Mouse (Mus musculus): ENCODE measurements around the gene Fsip1. TPM values are rescaled to one million over a fixed set of nuclear protein-coding genes. Genes with fewer than 3 reads are reported as not detected.

The Fsip1 gene
- polyA plus RNA-seq, 1 experiment from 2014 or later, result 2.4 TPM

DNA sequence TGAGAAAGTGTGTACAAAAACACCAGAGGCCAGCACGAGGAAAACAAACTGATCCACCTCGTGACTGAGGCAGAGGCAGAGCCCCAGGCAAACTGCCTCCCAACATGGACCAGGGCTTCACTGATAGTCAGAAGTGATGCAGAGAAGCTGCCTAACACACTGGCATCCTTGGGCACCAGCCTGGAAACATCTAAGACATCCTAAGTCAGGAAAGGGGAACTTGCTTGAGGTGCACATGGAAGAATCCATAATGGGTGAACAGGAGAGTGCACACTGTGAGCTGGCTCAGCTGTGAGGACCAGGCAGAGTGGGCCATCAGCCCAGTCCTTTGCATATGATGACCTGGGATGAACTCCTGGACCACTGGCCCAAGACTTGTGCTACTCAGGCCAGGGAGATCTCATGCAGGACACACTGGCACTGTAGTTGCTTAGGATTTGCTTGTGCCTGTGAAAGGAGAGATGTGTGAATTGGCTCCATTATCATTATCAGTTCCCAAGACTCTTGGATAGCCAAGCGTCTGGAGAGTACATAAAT, 139.9 kb downstream of the Fsip1 start:
- H3K27me3 ChIP-seq (ENCODE audit: poor library complexity, severe bottlenecking), result peaks cover 11% of the 10 kb centered on the region
- peaks cover 5% of the 10 kb centered on the region; the same call in 1 of the 2 replicates for H3K9me3 ChIP-seq
- H3K4me3 ChIP-seq, result no peak overlapping the region
- no peak overlapping the region for H3K27ac ChIP-seq
- WGBS, result 83% methylated on average over 3 of the region's 3 CpGs
- H3K4me1 ChIP-seq, result peaks cover 44% of the 10 kb centered on the region
- DNase-seq (ENCODE audit: extremely low spot score, low spot score), result no peak
- peaks cover 77% of the 10 kb centered on the region for H3K36me3 ChIP-seq (replicated peaks)

DNA sequence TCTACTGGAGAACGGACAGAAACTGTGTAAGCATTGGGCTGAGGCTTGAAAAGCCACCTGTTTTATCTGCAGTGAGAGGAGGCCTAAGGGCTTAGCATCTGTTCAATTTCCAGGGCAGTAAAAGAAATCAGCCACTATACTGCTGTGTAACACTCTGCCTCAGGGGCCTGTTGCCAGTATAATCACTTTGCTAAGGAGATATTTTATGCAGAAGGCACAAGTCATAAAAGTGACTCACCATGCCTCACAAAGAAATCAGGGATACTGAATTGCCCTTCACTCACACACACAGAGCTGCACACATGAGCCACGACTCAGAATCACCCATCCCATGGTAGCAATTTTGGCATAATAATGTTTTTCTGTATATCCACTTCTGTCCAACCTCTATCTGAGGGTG, 140.6 kb downstream of the Fsip1 start:
- peaks cover 50% of the 10 kb centered on the region for H3K4me1 ChIP-seq
- H3K27me3 ChIP-seq (ENCODE audit: poor library complexity, severe bottlenecking), result peaks cover 11% of the 10 kb centered on the region
- 81% methylated on average over 2 of the region's 2 CpGs for WGBS

DNA sequence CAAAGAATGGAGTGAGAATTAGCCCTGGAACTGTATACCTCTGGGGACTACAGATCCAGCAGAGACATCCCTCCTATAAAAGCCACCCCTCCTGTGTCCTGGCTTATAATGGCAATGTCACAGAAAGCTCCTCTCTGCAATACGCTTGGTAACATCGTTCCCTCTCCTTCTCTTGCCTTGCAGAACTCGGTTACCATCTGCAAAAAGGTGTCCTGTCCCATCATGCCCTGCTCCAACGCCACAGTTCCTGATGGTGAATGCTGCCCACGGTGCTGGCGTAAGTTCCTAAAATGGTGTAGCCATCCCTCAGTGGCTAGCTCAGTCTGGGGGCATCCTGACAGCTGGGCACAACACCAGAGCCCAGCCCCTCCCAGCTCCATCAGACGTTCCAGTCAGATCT, 141.1 kb downstream of the Fsip1 start:
- WGBS, result 89% methylated on average over 7 of the region's 7 CpGs
- no peak overlapping the region for H3K27ac ChIP-seq
- DNase-seq (ENCODE audit: extremely low spot score, low spot score), result no peak
- H3K36me3 ChIP-seq (replicated peaks), result peaks cover 65% of the 10 kb centered on the region
- H3K27me3 ChIP-seq (ENCODE audit: poor library complexity, severe bottlenecking), result peaks cover 11% of the 10 kb centered on the region
- H3K9me3 ChIP-seq, result peaks cover 5% of the 10 kb centered on the region; the same call in 1 of the 2 replicates
- peaks cover 54% of the 10 kb centered on the region for H3K4me1 ChIP-seq
- H3K4me3 ChIP-seq, result no peak overlapping the region

More for the DNA sequence above, 140.6 kb downstream of the Fsip1 start:
- H3K36me3 ChIP-seq (replicated peaks), result peaks cover 70% of the 10 kb centered on the region
- H3K9me3 ChIP-seq, result peaks cover 5% of the 10 kb centered on the region; the same call in 1 of the 2 replicates
- H3K27ac ChIP-seq, result no peak overlapping the region
- no peak for DNase-seq (ENCODE audit: extremely low spot score, low spot score)
- H3K4me3 ChIP-seq, result no peak overlapping the region

DNA sequence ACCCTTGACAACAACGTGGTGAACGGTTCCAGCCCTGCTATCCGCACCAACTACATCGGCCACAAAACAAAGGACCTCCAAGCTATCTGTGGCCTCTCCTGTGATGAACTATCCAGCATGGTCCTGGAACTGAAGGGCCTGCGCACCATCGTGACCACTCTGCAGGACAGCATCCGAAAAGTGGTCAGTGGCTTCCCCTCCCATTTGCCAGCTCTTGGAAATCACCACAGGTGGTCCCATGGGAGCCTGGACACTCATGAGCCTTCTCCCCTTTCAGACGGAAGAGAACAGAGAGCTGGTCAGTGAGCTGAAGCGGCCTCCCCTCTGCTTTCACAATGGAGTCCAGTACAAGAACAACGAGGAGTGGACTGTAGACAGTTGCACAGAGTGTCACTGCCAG, 142.1 kb downstream of the Fsip1 start:
- peaks cover 63% of the 10 kb centered on the region for H3K4me1 ChIP-seq
- peaks cover 55% of the 10 kb centered on the region for H3K36me3 ChIP-seq (replicated peaks)
- H3K27me3 ChIP-seq (ENCODE audit: poor library complexity, severe bottlenecking), result peaks cover 20% of the 10 kb centered on the region
- 0 out of 2 replicates have a peak, but pooled peaks cover under 1% of the 10 kb centered on the region for H3K9me3 ChIP-seq
- no peak for DNase-seq (ENCODE audit: extremely low spot score, low spot score)
- peak overlapping the region; percentile 16; the same call in 1 of the 2 replicates for H3K27ac ChIP-seq
- peak overlapping the region; percentile 69 for H3K4me3 ChIP-seq
- WGBS, result 69% methylated on average over 10 of the region's 10 CpGs

DNA sequence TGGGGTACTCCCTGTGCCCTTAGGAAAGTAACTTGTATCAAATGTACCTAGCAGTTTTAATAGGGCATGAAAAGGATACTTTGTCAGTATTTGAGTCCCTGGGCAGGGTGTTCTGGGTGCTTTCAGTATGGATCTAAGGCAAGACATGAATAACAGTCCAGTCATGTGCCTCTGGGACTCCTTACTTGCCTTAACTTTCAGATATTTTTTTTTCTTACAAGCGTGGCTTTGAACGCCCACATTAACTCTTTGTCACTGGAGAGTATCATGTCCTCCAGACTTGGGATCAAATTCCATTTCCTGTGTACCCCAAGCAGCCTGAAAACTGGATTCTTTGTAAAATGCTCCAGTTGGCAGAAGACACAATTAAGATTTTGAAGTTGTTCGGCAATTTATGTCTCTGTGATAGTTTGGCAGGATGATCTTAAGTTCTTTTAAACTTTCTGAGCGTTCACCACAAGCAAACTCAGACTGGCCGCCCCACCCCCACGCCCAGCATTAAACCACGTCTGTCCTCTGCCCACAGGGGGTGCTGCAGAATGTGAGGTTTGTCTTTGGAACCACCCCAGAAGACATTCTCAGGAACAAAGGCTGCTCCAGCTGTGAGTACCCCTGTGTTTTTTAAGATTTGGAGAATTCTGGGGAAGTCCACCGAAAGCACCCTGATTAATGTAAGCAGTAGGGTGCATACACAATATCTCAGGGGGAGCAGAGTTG, 142.8 kb downstream of the Fsip1 start:
- Histone ChIP-seq H3K9me3 (no peaks in the 10 kb centered on the region), H3K4me3 (peak overlapping the region; percentile 69), H3K4me1 (peaks cover 64% of the 10 kb centered on the region), H3K27me3 (ENCODE audit: poor library complexity, severe bottlenecking) (peaks cover 26% of the 10 kb centered on the region), H3K36me3 (replicated peaks) (peaks cover 48% of the 10 kb centered on the region), H3K27ac (peak overlapping the region; percentile 16)
- 40% methylated on average over 8 of the region's 8 CpGs for WGBS
- DNase-seq (ENCODE audit: extremely low spot score, low spot score), result no peak

DNA sequence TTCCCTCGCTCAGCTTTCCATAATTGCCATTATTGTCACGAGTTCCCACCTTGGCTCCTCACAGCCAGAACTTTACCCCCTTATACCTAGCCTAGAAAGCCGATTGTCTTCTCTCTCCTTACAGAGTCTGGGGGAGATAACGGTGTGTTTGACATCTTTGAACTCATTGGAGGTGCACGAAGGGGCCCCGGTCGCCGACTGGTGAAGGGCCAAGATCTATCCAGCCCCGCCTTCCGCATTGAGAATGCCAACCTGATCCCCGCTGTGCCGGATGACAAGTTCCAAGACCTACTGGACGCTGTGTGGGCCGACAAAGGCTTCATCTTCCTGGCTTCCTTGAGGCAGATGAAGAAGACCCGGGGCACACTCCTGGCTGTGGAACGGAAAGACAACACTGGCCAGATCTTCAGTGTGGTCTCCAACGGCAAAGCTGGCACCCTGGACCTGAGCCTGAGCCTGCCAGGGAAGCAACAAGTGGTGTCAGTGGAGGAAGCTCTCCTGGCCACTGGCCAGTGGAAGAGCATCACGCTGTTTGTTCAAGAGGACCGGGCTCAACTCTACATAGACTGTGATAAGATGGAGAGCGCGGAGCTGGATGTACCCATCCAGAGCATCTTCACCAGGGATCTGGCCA, 143.8 kb downstream of the Fsip1 start:
- no peak for DNase-seq (ENCODE audit: extremely low spot score, low spot score)
- no peaks in the 10 kb centered on the region for H3K9me3 ChIP-seq
- 60% methylated on average over 21 of the region's 21 CpGs for WGBS
- peak overlapping the region; percentile 69 for H3K4me3 ChIP-seq
- peaks cover 38% of the 10 kb centered on the region for H3K36me3 ChIP-seq (replicated peaks)
- peaks cover 64% of the 10 kb centered on the region for H3K4me1 ChIP-seq
- H3K27ac ChIP-seq, result peak overlapping the region; percentile 84
- peaks cover 26% of the 10 kb centered on the region for H3K27me3 ChIP-seq (ENCODE audit: poor library complexity, severe bottlenecking)

DNA sequence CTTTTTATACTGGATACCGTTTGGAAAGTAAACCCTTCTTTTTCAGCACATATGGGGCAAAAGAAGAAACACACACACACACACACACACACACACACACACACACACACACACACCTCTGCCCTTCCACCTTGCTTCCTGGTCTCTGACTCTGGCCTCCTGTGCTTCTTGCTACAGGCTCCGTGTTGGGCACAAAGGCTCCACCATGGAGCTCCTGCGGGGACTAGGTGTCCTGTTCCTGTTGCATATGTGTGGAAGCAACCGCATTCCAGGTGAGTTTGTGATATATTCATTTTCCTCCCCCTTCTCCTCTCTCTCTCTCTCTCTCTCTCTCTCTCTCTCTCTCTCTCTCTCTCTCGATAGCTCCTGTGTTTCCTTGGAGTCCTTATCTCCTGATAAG, 144.3 kb downstream of the Fsip1 start:
- 18% methylated on average over 5 of the region's 5 CpGs for WGBS
- Histone ChIP-seq H3K4me1 (peaks cover 64% of the 10 kb centered on the region), H3K36me3 (replicated peaks) (peaks cover 33% of the 10 kb centered on the region), H3K9me3 (no peaks in the 10 kb centered on the region), H3K27ac (peak overlapping the region; percentile 84), H3K4me3 (peak overlapping the region; percentile 69), H3K27me3 (ENCODE audit: poor library complexity, severe bottlenecking) (peaks cover 26% of the 10 kb centered on the region)
- peak; percentile 23 for DNase-seq (ENCODE audit: extremely low spot score, low spot score)

DNA sequence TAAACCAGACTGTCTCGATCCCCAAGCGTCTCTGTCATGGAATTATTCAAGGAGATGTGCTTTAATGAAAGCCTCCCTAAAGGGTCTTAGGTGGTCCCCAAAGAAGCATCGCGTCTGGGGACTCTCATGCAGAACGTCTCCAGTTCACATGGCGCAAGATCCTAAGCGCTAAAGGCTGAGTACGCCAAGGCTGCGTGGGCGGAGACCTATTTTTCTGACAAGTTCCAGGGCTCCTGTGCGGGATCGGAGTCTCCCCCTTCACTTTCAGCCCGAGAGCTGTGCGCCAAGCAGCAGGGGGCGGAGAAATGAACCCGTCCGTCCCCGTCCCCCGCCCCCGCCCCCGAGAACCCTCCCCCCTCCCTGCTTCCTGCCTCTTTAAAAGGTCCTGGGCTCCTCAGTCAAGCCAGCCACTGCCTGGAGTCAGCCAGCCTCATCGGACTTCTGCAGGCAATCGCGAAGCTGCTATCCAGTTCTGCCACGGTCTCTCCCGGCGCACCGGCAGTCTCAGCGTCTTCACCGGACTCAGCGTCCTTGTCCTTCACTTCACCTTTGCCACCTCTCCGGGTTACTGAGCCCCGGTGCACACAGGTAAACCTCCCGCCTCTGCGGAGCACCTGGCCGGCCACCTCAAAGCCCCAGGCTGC, 145.2 kb downstream of the Fsip1 start, which contains the start of gene Thbs1:
Thbs1 (plus strand) TSS at position 389 of the 644 bp plus-strand sequence.
- Histone ChIP-seq H3K4me1 (peaks cover 60% of the 10 kb centered on the region), H3K4me3 (peak within 1 kb of the TSS; percentile 69), H3K27ac (peak within 1 kb of the TSS; percentile 84), H3K27me3 (ENCODE audit: poor library complexity, severe bottlenecking) (peaks cover 26% of the 10 kb centered on the region), H3K9me3 (no peaks in the 10 kb centered on the region), H3K36me3 (replicated peaks) (peaks cover 25% of the 10 kb centered on the region)
- DNase-seq (ENCODE audit: extremely low spot score, low spot score), result peak; percentile 75
- WGBS, result under 1% methylated on average over 36 of the region's 36 CpGs

DNA sequence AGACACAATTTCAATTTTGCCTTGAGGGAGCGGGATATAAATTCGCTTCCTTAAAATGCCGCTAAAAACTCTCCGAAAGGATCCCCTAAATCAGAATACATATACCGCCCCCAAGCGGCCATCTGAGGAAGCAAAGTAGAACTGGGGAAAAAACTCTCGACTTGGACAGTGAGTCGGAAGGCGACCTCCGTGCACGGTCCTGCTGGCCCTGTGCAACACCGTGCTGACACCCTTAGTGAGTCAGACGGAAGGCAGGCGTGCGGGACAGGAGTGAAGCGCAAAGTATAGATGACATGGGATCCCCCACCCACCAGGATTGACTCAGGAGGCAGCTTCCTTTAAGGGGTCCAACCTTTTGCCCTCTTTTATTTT, 145.7 kb downstream of the Fsip1 start:
- WGBS, result under 1% methylated on average over 16 of the region's 16 CpGs
- Histone ChIP-seq H3K36me3 (replicated peaks) (peaks cover 20% of the 10 kb centered on the region), H3K27me3 (ENCODE audit: poor library complexity, severe bottlenecking) (peaks cover 26% of the 10 kb centered on the region), H3K9me3 (no peaks in the 10 kb centered on the region), H3K27ac (peak overlapping the region; percentile 84), H3K4me3 (peak overlapping the region; percentile 69), H3K4me1 (peaks cover 59% of the 10 kb centered on the region)
- DNase-seq (ENCODE audit: extremely low spot score, low spot score), result peak; percentile 91

DNA sequence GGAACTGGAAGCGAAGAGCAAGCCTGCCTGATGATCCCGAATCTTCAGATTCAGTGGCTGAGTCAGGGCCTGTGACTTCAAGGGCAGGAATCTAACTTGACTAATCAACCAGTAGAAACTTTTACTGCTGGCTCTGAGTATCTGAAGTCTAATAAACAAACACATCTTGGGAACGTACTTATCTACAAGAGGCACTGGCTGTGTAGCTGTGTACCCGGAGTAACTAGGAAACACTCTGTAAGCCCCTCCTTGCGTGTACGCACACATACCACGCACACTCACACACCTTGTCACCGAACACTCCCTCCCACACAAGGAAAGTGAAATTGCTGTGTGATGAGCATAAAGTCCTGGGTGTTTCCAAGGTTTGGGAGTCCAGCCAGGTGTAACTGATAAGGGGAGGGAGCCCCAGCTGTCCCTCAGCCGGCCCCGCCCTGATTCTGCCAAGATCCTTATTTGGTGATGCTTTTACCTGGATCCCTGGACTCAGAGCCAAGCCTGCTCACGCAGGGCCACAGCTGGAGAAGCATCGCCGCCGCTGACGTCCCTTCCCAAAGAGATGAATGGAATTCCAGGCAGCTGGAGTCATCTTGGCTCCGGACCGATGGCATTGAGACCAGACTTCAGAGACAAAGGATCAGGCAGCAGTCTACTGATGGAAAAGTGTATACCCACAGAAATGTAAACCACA, 146.4 kb downstream of the Fsip1 start:
- Histone ChIP-seq H3K4me3 (peak overlapping the region; percentile 69), H3K9me3 (no peaks in the 10 kb centered on the region), H3K27ac (peak overlapping the region; percentile 84), H3K4me1 (peaks cover 54% of the 10 kb centered on the region), H3K27me3 (ENCODE audit: poor library complexity, severe bottlenecking) (peaks cover 26% of the 10 kb centered on the region), H3K36me3 (replicated peaks) (peaks cover 12% of the 10 kb centered on the region)
- 35% methylated on average over 17 of the region's 17 CpGs for WGBS
- DNase-seq (ENCODE audit: extremely low spot score, low spot score), result peak; percentile 60

DNA sequence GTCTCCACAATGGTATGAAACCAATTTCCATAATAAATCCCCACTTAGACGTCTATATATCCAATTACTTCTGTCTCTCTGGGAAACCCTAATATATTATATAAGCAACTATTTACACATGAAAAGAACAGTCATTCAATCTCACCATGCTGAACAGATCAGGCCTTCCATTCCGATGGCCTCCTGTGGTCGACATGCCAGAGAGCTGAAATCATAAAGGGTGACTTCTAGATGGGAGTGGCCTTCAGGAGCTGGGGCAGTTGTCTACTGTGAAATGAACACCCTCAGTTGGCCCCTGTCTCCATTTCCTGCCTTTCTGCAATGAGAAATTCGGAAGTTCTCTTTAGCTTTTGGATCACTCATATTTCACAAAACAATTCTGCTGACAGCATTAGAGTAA, 154.6 kb downstream of the Fsip1 start:
- 0 out of 2 replicates have a peak, but pooled peaks cover 3% of the 10 kb centered on the region for H3K4me1 ChIP-seq
- no peak for DNase-seq (ENCODE audit: extremely low spot score, low spot score)
- 82% methylated on average over 4 of the region's 4 CpGs for WGBS
- no peak overlapping the region for H3K27ac ChIP-seq
- H3K4me3 ChIP-seq, result no peak overlapping the region
- no peaks in the 10 kb centered on the region for H3K27me3 ChIP-seq (ENCODE audit: poor library complexity, severe bottlenecking)
- no peaks in the 10 kb centered on the region for H3K9me3 ChIP-seq
- no peaks in the 10 kb centered on the region for H3K36me3 ChIP-seq (replicated peaks)

DNA sequence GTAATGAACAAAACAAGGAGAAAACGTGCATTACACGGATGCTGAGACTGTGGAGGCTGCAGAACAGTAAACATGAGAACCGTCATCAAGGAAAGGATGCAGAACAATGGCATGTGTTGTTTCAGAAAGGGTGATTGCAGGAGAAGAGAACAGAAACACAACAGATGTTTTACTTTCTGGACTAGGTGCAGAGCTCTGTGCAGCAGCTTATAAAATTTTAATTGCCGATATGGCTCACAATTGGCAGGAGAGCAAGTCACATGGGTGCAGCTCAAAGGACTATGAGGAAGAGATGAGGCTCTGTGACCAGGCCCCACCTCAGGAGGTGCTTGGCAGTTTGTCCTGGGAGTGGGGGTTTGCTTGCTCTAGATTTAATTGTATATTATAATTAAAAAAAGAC, 157.7 kb downstream of the Fsip1 start:
- H3K4me3 ChIP-seq, result no peak overlapping the region
- no peaks in the 10 kb centered on the region for H3K36me3 ChIP-seq (replicated peaks)
- no peaks in the 10 kb centered on the region for H3K9me3 ChIP-seq
- H3K27ac ChIP-seq, result no peak overlapping the region
- no peaks in the 10 kb centered on the region for H3K27me3 ChIP-seq (ENCODE audit: poor library complexity, severe bottlenecking)
- 0 out of 2 replicates have a peak, but pooled peaks cover 3% of the 10 kb centered on the region for H3K4me1 ChIP-seq
- 87% methylated on average over 4 of the region's 4 CpGs for WGBS
- no peak for DNase-seq (ENCODE audit: extremely low spot score, low spot score)
